Mouse (Mus musculus): Measurements from ENCODE around the gene Zcchc13.

GRCm38 (mm10) chrX:103617405-103618095 is 12.8 kb upstream of the Zcchc13 start:
- TF ChIP-seq MXI1 (IDR thresholded peaks at IDR 0.05; ENCODE audit: low read depth, low read length) = no peak; the same call in 1 of the 2 replicates
- no peak for TF ChIP-seq CTCF (IDR thresholded peaks at IDR 0.05 in 2 of 3, conservative IDR thresholded peaks at IDR 0.05 in 1 of 3; ENCODE audit: control insufficient read depth in 1 of 3, insufficient read depth in 1 of 3, low read depth in 2 of 3, low read length in 3 of 3, poor library complexity in 1 of 3, severe bottlenecking in 1 of 3)
- TF ChIP-seq POLR2A (IDR thresholded peaks at IDR 0.05; ENCODE audit: control insufficient read depth in 1 of 2, insufficient read depth in 1 of 2, low read depth in 1 of 2, low read length in 2 of 2, poor library complexity in 1 of 2) = no peak
- no peak for TF ChIP-seq GATA1 (IDR thresholded peaks at IDR 0.05; ENCODE audit: low read depth, low read length)
- TF ChIP-seq TBP (IDR thresholded peaks at IDR 0.05; ENCODE audit: low read depth, low read length) = no peak
- no peak for TF ChIP-seq E2F4 (IDR thresholded peaks at IDR 0.05; ENCODE audit: borderline replicate concordance, low read depth, low read length)
- TF ChIP-seq EP300 (IDR thresholded peaks at IDR 0.05; ENCODE audit: low read depth in 1 of 2, low read length in 2 of 2) = no peak
- peak; percentile 3; the same call in 1 of the 2 replicates for TF ChIP-seq MAX (IDR thresholded peaks at IDR 0.05; ENCODE audit: low read length)
- no peak for TF ChIP-seq ZMIZ1 (IDR thresholded peaks at IDR 0.05; ENCODE audit: low read depth, low read length)
- no peak; the same call in 1 of the 2 replicates for TF ChIP-seq NELFE (IDR thresholded peaks at IDR 0.05; ENCODE audit: low read depth, low read length)
- no peak for TF ChIP-seq ZNF384 (IDR thresholded peaks at IDR 0.05; ENCODE audit: low read depth, low read length)
- no peak for TF ChIP-seq TCF12 (IDR thresholded peaks at IDR 0.05; ENCODE audit: low read depth, low read length)
- TF ChIP-seq MAFK (IDR thresholded peaks at IDR 0.05; ENCODE audit: borderline replicate concordance, low read depth, low read length) = no peak
